Mouse (Mus musculus): ENCODE measurements around the gene Elk4. TPM values are rescaled to one million over a fixed set of nuclear protein-coding genes. Genes with fewer than 3 reads are reported as not detected.
A peak's percentile ranks its signal among the peaks of the same experiment; 100 is the strongest.

The Elk4 gene
- total RNA-seq, 1 experiment from 2014 or later: 117 TPM

DNA sequence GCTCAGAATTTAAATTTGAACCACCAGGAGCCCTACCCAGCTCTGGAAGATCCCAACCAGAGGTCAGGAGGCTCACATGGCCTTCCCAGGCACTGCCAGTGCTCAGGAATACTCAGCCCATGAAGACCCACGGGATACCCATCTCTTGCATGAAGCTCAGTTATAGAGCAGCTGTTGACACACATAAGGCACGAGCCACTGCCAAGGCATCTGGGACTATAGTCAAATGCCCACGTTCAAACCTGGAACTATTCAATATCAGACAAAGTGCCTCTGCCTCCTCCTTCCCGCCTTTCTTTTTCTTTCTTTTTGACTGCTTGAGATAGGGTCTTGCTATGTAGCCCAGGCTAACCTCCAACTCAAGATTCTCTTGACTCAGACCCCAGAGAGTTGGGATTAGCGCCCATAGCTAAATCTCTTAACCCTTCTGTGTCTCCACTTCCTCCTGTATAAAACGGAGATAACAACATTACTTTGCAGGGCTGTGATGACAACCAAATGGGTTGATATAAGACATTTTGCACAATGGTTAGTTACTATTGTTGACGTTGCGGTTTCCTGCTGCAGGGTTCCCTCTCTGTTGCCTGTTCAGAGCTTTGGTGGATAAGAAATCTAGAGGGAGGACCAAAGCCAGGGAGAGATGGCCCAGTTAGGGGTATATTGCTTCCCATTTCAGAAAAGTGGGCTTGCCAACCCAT lies 58.2 kb downstream of the Elk4 start:
- no peak for DNase-seq

DNA sequence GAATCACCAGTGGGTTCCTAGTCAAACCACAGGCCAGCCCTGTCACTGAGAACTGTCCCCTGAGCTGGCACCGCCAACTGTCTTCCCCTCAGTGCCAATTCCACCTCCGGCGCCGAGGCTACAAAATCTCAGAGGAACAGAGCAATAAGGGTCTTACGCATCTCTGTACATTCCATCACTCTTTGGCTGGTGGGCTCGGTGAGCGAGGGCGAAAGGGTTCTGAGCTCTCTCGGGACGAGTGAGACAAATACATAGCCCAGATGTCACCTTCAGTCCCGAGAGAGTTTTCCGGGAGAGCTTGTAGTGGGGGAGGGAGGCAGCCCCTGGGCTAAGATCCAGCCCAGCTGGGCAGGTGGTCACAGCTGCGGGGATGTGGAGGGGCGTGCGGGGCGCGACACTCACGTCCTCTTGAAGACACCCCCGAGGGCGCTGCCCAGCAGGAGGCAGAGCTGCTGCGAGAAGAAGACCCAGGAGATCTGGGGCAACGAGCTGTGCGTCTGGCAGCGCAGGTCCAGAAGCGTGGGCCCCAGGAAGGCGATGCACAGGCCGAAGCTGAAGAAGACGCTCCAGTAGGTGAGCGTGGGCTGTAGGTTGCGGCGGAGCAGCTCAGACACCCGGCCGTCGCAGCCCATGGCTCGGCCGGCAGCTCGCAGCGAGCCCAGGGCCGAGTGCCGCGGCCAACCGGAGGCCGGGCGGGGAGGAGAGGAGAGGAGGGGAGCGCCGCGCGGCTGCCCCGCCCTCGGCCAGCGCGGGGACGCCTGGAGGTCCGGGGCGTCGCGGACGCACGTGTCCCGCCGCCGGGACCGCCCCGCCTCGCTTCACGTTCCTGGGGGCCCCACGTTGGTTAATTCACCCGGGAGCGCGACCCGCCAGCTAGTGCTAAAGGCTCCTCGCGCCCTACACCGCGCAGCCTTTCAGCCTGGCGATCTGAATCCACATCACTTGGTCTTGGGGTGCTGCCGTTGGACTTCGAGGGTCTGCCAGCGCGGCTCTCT lies 60.2 kb downstream of the Elk4 start, which contains the start of gene Mfsd4a:
Gene Mfsd4a (minus strand): TSS at position 802 of the 995 bp plus-strand sequence.
- peak; percentile 68 for DNase-seq

DNA sequence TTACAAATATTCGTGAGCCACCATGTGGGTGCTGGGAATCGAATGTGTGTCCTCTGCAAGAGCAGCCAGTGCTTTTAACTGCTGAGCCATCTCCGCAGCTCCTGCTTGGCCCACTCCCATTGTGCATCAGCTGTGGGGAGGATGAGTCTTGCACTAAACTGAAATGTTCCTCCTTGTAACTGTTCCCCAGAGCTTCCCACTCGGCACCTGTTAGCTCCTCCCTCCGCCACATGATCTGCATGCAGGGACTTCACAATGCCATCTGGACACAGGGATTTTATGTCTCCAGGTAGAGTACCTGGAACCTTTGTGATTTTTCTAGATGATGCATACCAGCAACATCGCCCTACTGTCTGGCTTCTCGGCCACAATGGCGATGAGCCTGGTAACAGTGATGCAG lies 62.0 kb downstream of the Elk4 start:
- no peak for DNase-seq

DNA sequence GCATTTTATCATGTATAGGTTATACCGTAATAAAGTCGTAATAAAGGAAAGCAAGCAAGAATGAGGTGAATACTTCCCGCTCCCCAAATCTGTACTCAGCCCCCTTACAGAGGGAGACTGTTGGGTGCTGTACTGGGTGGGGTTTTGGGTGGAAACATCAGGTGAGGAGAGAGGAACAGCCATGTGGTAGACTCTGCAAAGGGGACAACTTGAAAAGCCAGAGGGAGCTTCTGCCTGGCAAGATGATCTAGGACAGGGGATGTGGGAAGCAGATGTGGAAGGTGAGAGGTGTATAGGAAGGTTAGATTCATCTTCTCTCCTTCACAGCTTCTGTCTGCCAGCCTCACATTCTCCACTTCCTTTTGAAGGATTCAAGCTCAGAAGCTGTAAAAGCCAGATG lies 63.3 kb downstream of the Elk4 start:
- DNase-seq: no peak

DNA sequence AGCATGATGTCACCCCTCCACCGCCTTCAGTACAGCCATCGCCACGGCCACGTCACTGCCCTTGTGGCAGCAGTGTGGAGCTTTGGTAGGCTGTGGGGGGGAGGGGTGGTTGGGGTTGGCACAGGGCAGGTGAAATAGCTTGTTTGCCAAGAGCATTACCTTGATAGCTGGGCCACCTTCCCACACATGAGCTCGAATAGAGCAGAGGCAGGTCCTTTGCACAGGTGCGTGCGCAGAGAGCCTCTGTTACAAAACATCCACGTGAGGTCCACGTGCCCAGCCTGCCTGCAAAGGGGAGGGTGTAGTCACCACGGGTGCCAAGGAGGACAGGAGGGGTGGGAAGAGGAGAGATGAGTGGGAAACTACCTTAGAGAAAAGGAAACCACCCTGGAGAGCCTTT lies 68.2 kb downstream of the Elk4 start:
- no peak for DNase-seq

DNA sequence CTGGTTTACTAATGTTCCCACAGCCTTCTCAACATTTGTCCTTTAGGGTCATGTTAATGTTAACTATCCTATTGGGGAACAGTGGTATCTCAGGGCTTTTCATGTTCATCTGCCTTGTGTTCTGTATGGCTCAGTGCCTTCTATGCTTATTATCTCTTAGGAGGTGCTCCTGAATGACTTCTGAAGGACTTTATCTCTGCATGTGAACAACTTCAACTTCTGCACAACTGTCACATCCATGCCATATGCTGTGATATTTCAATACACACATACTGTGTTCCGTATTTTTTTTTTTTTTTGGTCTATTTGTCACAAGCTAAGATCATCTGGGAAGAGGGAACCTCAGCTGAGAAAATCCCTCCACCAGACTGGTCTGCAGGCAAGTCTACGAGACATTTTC lies 71.0 kb downstream of the Elk4 start:
- no peak for DNase-seq

Other genes starting within 250 kb of the Elk4 start
- gene Pm20d1, start 210.2 kb upstream of the Elk4 start, total RNA-seq (2021): 14.9 and 15.5 TPM in 2 replicates
- gene Slc41a1, start 180.1 kb upstream of the Elk4 start, total RNA-seq (2021): 60.7 and 74.8 TPM in 2 replicates
- 15.9 and 21.3 TPM in 2 replicates for gene Rab29, start 140.4 kb upstream of the Elk4 start, total RNA-seq (2021)
- gene Nucks1, start 97.1 kb upstream of the Elk4 start, total RNA-seq (2021): 124 and 137 TPM in 2 replicates
- 12.6 and 15.5 TPM in 2 replicates for gene Slc45a3, start 44.6 kb upstream of the Elk4 start, total RNA-seq (2021)
- 29.5 and 29.9 TPM in 2 replicates for gene Mfsd4a, start 60.5 kb downstream of the Elk4 start, total RNA-seq (2021)
- gene Cdk18, start 132.1 kb downstream of the Elk4 start, total RNA-seq (2021): 16.5 and 18.0 TPM in 2 replicates
- gene Lemd1, start 183.8 kb downstream of the Elk4 start, total RNA-seq (2021): not detected in 2 replicates
- not detected in 2 replicates for gene AC124108.1, start 183.8 kb downstream of the Elk4 start, total RNA-seq (2021)
- not detected in 2 replicates for gene Gm10188, start 222.2 kb downstream of the Elk4 start, total RNA-seq (2021)

Measured in adrenal gland, postnatal 25 days (tissue).